Mouse (Mus musculus): ENCODE data around the gene Sult6b1. TPM values are rescaled to one million over a fixed set of nuclear protein-coding genes. Genes with fewer than 3 reads are reported as not detected.

Gene Sult6b1
- 0.22 and 0.90 TPM in 2 replicates for polyA plus RNA-seq (2015; fragmentation: Nextera tagmentation; extraction: Ambion mirVana)

DNA sequence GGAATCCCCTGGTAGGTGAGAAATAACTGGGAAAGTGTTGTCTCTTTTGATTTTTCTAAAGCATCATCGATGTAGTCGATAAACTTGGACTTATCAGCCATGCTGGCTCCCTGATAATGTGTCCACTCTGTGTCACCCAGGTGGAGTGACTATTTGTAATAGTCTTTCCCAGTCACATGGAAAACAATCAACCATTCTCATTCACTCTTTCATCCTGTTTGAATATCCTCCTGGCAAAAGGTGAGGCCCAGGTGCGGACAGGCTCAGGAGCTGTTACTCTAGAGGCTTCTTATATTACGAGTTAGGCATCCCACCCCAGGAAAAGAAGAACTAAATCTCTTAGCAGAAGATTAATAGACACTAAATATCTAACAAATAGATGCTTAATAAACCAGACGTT, at the start of gene Sult6b1:
Gene Sult6b1 (minus strand): TSS at position 101 of the 400 bp plus-strand sequence.

GRCm38 (mm10) chr17:78936466-78937228, 29.9 kb upstream of the Sult6b1 start, which contains the start of the genes Cebpz and Ndufaf7:
TSS of gene Cebpz (minus strand) at chr17:78937066.
TSS of gene Ndufaf7 (plus strand) at chr17:78937136.

DNA sequence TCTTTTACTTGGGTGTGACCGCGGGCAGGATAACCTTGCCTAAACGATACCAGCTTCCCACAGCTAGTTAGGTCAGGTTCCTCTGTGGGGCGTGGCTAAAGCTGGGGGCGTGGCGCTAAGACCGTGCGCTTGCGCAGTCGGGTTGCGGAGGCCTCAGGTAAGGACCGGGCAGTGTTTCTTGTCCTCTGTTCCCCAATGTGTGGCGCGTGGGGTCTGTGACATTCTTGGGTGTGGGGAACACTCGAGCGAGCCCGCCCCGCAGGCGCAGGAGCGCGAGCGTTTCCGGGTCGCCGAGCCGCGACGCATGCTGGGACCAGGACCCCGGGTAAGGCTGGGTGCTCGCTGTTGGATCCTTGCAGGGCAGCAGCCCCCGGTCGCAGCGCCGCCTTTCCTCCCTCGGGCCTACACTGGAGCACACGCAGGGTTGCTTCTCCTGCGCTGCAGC, 9.6 kb upstream of the Sult6b1 start, which contains the start of gene Cebpzos:
Gene Cebpzos (plus strand): TSS at position 132 of the 445 bp plus-strand sequence.

GRCm38 (mm10) chr17:78882401-78883112, 24.2 kb downstream of the Sult6b1 start, which contains the start of gene Eif2ak2:
TSS of gene Eif2ak2 (minus strand) at chr17:78882573.

DNA sequence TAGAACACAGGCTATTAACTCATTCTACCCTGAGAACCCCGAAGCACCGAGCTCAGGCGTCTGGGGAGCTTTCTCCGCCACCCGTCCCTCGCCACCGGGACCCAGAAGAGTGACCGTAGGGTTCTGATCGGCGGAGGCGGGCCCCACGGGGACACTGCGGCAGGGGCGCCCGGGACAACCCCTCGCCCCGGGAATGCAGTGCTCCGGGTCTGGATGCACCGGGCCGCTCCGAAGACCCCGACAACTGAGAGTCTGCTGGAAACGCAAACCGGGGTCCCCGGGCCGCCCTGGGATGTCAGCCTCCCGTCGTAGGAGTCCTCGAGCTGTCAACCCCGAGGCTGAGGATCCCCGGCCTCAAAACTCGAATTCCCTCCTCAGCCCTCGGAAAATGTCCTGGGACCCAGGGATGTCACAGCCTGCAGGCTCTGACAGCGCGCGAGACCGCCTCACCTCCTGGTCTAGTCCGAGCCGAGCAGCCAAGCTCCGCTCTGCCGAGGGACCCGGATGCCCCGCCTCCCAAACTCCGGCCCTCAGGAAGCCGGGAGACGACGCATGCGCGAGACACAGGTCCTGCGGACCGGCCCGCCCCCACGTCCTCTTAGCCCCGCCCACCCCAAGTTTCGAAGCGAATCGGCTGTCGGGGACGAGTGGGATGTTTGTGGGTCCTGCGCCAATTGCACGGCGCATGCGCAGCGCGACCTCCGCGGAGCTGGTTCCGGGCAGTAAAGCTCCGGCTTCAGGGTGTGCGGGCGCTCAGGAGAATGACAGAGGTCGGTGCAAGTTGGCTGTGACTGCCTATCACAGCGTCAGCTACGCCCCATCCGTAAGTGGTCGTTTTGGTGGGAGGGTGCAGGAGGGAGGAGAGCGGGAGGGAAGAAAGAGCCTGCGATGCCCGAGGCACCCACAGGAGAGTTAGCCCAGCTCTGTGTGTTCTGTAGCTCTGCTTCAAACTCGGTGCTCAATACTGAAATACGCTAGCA, 71.6 kb downstream of the Sult6b1 start, which contains the start of the genes Heatr5b and Gpatch11:
Gene Heatr5b (minus strand): TSS at position 509 of the 980 bp plus-strand sequence.
Gene Gpatch11 (plus strand): TSS at position 712 of the 980 bp plus-strand sequence.

Other genes starting within 250 kb of the Sult6b1 start
- 2.9 and 3.3 TPM in 2 replicates for gene Strn, start 169.8 kb downstream of the Sult6b1 start, polyA plus RNA-seq (2015; fragmentation: Nextera tagmentation; extraction: Ambion mirVana)
- 5.3 and 6.5 TPM in 2 replicates for gene Heatr5b, start 71.6 kb downstream of the Sult6b1 start, polyA plus RNA-seq (2015; fragmentation: Nextera tagmentation; extraction: Ambion mirVana)
- gene Gpatch11, start 71.4 kb downstream of the Sult6b1 start, polyA plus RNA-seq (2015; fragmentation: Nextera tagmentation; extraction: Ambion mirVana) = 39.6 and 48.8 TPM in 2 replicates
- 13.3 and 20.6 TPM in 2 replicates for gene Eif2ak2, start 24.4 kb downstream of the Sult6b1 start, polyA plus RNA-seq (2015; fragmentation: Nextera tagmentation; extraction: Ambion mirVana)
- 222 and 311 TPM in 2 replicates for gene Cebpzos, start 9.5 kb upstream of the Sult6b1 start, polyA plus RNA-seq (2015; fragmentation: Nextera tagmentation; extraction: Ambion mirVana)
- gene Cebpz, start 30.1 kb upstream of the Sult6b1 start, polyA plus RNA-seq (2015; fragmentation: Nextera tagmentation; extraction: Ambion mirVana) = 43.0 and 58.4 TPM in 2 replicates
- gene Ndufaf7, start 30.1 kb upstream of the Sult6b1 start, polyA plus RNA-seq (2015; fragmentation: Nextera tagmentation; extraction: Ambion mirVana) = 34.8 and 48.2 TPM in 2 replicates
- 14.5 and 17.2 TPM in 2 replicates for gene Prkd3, start 113.8 kb upstream of the Sult6b1 start, polyA plus RNA-seq (2015; fragmentation: Nextera tagmentation; extraction: Ambion mirVana)
- 26.8 and 30.7 TPM in 2 replicates for gene Qpct, start 144.9 kb upstream of the Sult6b1 start, polyA plus RNA-seq (2015; fragmentation: Nextera tagmentation; extraction: Ambion mirVana)

All from adrenal gland, postnatal 0 days (tissue).